Mouse (Mus musculus) midbrain, embryonic 12.5 days (tissue): ENCODE data around the gene Clasrp. TPM values are rescaled to one million over a fixed set of nuclear protein-coding genes. Genes with fewer than 3 reads are reported as not detected.

Source experiments
- ATAC-seq: fragments of 200-750 bp; cut with Nextera tagmentation; 2 replicates; pipeline ENCODE4 v1.8.0; 2017; ENCODE audit warnings: low read depth, moderate TSS enrichment, moderate library complexity; ENCODE audit not compliant: low FRiP score
- H3K27ac ChIP-seq: fragments of 300-500 bp; sonication (generic); replicated peaks from 2 replicates; pipeline ENCODE4 v1.5.1; 2016; ENCODE audit warnings: mild to moderate bottlenecking
- H3K27me3 ChIP-seq: fragments of 300-500 bp; sonication (generic); 2 replicates; pipeline ENCODE4 v1.6.1; 2016; ENCODE audit warnings: mild to moderate bottlenecking
- H3K36me3 ChIP-seq: fragments of 300-500 bp; sonication (generic); 2 replicates; pipeline ENCODE4 v1.6.1; 2016
- H3K4me1 ChIP-seq: fragments of 300-500 bp; sonication (generic); 2 replicates; pipeline ENCODE4 v1.6.1; 2016
- H3K4me2 ChIP-seq: fragments of 300-500 bp; sonication (generic); replicated peaks from 2 replicates; pipeline ENCODE4 v1.6.1; 2016; ENCODE audit warnings: mild to moderate bottlenecking, moderate library complexity
- H3K4me3 ChIP-seq: fragments of 300-500 bp; sonication (generic); 2 replicates; pipeline ENCODE4 v1.5.1; 2016; ENCODE audit warnings: mild to moderate bottlenecking
- H3K9ac ChIP-seq: fragments of 300-500 bp; sonication (generic); replicated peaks from 2 replicates; pipeline ENCODE4 v1.6.1; 2016; ENCODE audit warnings: mild to moderate bottlenecking, moderate library complexity
- H3K9me3 ChIP-seq: fragments of 300-500 bp; sonication (generic); 2 replicates; pipeline ENCODE4 v1.6.1; 2016; ENCODE audit warnings: mild to moderate bottlenecking
- WGBS: fragments of 180-500 bp; shearing (Covaris S2); methylation state at CpG from one replicate; pipeline ENCODE4 v1.1.7; 2016; 5-methylcytosine and 5-hydroxymethylcytosine counted together
- polyA plus RNA-seq: library from polyadenylated mRNA; unstranded; fragments of >200 nt; fragmentation: Nextera tagmentation; extraction: Ambion mirVana; gene quantifications from 2 replicates; pipeline ENCODE4 v1.2.1, GENCODE M21; 2016

Clasrp gene
- polyA plus RNA-seq, 1 experiment from 2014 or later: 74.3 TPM

- H3K4me1 ChIP-seq: peaks cover 49% of the 10 kb centered on the region
- WGBS: under 1% methylated on average over 94 of the region's 102 CpGs
Measured at GRCm38 (mm10) chr7:19561765-19562642, 42.3 kb downstream of the Clasrp start.

GRCm38 (mm10) chr7:19561431-19561764 lies 42.9 kb downstream of the Clasrp start:
- peaks cover 49% of the 10 kb centered on the region for H3K4me1 ChIP-seq
- H3K9ac ChIP-seq: peak overlapping the region; percentile 95
- peak overlapping the region; percentile 93; the same call in 1 of the 2 replicates for H3K27ac ChIP-seq
- H3K4me3 ChIP-seq: peak overlapping the region; percentile 94
- no peaks in the 10 kb centered on the region; the same call in 1 of the 2 replicates for H3K9me3 ChIP-seq
- no peak for ATAC-seq
- H3K27me3 ChIP-seq: no peaks in the 10 kb centered on the region
- peaks cover 32% of the 10 kb centered on the region for H3K36me3 ChIP-seq
- 3% methylated on average over 11 of the region's 11 CpGs for WGBS
- H3K4me2 ChIP-seq: peak overlapping the region; percentile 99

More at GRCm38 (mm10) chr7:19561765-19562642, 42.3 kb downstream of the Clasrp start:
- Histone ChIP-seq H3K27ac (peak overlapping the region; percentile 93), H3K9ac (peak overlapping the region; percentile 95), H3K9me3 (no peaks in the 10 kb centered on the region; the same call in 1 of the 2 replicates), H3K27me3 (no peaks in the 10 kb centered on the region), H3K4me2 (peak overlapping the region; percentile 99), H3K36me3 (peaks cover 30% of the 10 kb centered on the region), H3K4me3 (peak overlapping the region; percentile 94)
- peak; percentile 83 for ATAC-seq

- WGBS: 21% methylated on average over 11 of the region's 11 CpGs
- no peaks in the 10 kb centered on the region; the same call in 1 of the 2 replicates for H3K9me3 ChIP-seq
- no peak for ATAC-seq
- H3K4me3 ChIP-seq: peak overlapping the region; percentile 94
- peak overlapping the region; percentile 95 for H3K9ac ChIP-seq
- peaks cover 38% of the 10 kb centered on the region for H3K36me3 ChIP-seq
- peaks cover 49% of the 10 kb centered on the region for H3K4me1 ChIP-seq
- H3K4me2 ChIP-seq: peak overlapping the region; percentile 99
- H3K27ac ChIP-seq: peak overlapping the region; percentile 93; the same call in 1 of the 2 replicates
- no peaks in the 10 kb centered on the region for H3K27me3 ChIP-seq
Measured at GRCm38 (mm10) chr7:19560491-19561260, 43.6 kb downstream of the Clasrp start.

- Histone ChIP-seq H3K9ac (no peak overlapping the region), H3K36me3 (peaks cover 33% of the 10 kb centered on the region), H3K9me3 (no peaks in the 10 kb centered on the region), H3K4me3 (0 out of 2 replicates have a peak overlapping the region, but pooled peaks have one; percentile 5), H3K4me2 (peak overlapping the region; percentile 99), H3K4me1 (peaks cover 49% of the 10 kb centered on the region), H3K27me3 (no peaks in the 10 kb centered on the region), H3K27ac (no peak overlapping the region)
- ATAC-seq: no peak
- 52% methylated on average over 2 of the region's 2 CpGs for WGBS
Measured at GRCm38 (mm10) chr7:19558965-19559364, 45.3 kb downstream of the Clasrp start.

GRCm38 (mm10) chr7:19557982-19558900 lies 46.0 kb downstream of the Clasrp start:
- no peak overlapping the region for H3K27ac ChIP-seq
- peak overlapping the region; percentile 99; the same call in 1 of the 2 replicates for H3K4me2 ChIP-seq
- no peaks in the 10 kb centered on the region for H3K27me3 ChIP-seq
- peaks cover 43% of the 10 kb centered on the region for H3K4me1 ChIP-seq
- H3K9me3 ChIP-seq: no peaks in the 10 kb centered on the region
- ATAC-seq: no peak
- peaks cover 38% of the 10 kb centered on the region for H3K36me3 ChIP-seq
- no peak overlapping the region for H3K9ac ChIP-seq
- 96% methylated on average over 6 of the region's 6 CpGs for WGBS
- 0 out of 2 replicates have a peak overlapping the region, but pooled peaks have one; percentile 5 for H3K4me3 ChIP-seq

- H3K9ac ChIP-seq: no peak overlapping the region
- peaks cover 37% of the 10 kb centered on the region for H3K4me1 ChIP-seq
- no peaks in the 10 kb centered on the region for H3K9me3 ChIP-seq
- WGBS: 91% methylated on average over 2 of the region's 2 CpGs
- no peak overlapping the region for H3K27ac ChIP-seq
- no peak overlapping the region for H3K4me3 ChIP-seq
- no peak overlapping the region for H3K4me2 ChIP-seq
- H3K27me3 ChIP-seq: no peaks in the 10 kb centered on the region
- ATAC-seq: no peak
- peaks cover 44% of the 10 kb centered on the region for H3K36me3 ChIP-seq
Measured at GRCm38 (mm10) chr7:19557086-19557485, 47.2 kb downstream of the Clasrp start.

- H3K27ac ChIP-seq: no peak overlapping the region
- WGBS: 84% methylated on average over 1 of the region's 1 CpGs
- no peaks in the 10 kb centered on the region for H3K27me3 ChIP-seq
- no peaks in the 10 kb centered on the region for H3K9me3 ChIP-seq
- peaks cover 15% of the 10 kb centered on the region for H3K4me1 ChIP-seq
- H3K4me3 ChIP-seq: no peak overlapping the region
- ATAC-seq: no peak
- H3K9ac ChIP-seq: no peak overlapping the region
- no peak overlapping the region for H3K4me2 ChIP-seq
- H3K36me3 ChIP-seq: peaks cover 44% of the 10 kb centered on the region
Measured at GRCm38 (mm10) chr7:19554168-19554567, 50.1 kb downstream of the Clasrp start.

GRCm38 (mm10) chr7:19552443-19552842 lies 51.8 kb downstream of the Clasrp start:
- Histone ChIP-seq H3K9me3 (no peaks in the 10 kb centered on the region), H3K27ac (no peak overlapping the region), H3K36me3 (peaks cover 33% of the 10 kb centered on the region), H3K9ac (no peak overlapping the region), H3K4me2 (no peak overlapping the region), H3K27me3 (no peaks in the 10 kb centered on the region), H3K4me1 (no peaks in the 10 kb centered on the region), H3K4me3 (no peak overlapping the region)
- no peak for ATAC-seq
- WGBS: 89% methylated on average over 2 of the region's 2 CpGs

GRCm38 (mm10) chr7:19551634-19552033 lies 52.7 kb downstream of the Clasrp start:
- H3K36me3 ChIP-seq: peaks cover 33% of the 10 kb centered on the region
- H3K4me3 ChIP-seq: no peak overlapping the region
- 93% methylated on average over 5 of the region's 5 CpGs for WGBS

GRCm38 (mm10) chr7:19549394-19549793 lies 54.9 kb downstream of the Clasrp start:
- ATAC-seq: no peak
- Histone ChIP-seq H3K4me2 (no peak overlapping the region), H3K4me3 (no peak overlapping the region), H3K9me3 (no peaks in the 10 kb centered on the region), H3K27ac (no peak overlapping the region), H3K36me3 (peaks cover 17% of the 10 kb centered on the region), H3K27me3 (no peaks in the 10 kb centered on the region), H3K4me1 (no peaks in the 10 kb centered on the region), H3K9ac (no peak overlapping the region)
- 92% methylated on average over 10 of the region's 10 CpGs for WGBS

More at GRCm38 (mm10) chr7:19551634-19552033, 52.7 kb downstream of the Clasrp start:
- Histone ChIP-seq H3K9ac (no peak overlapping the region), H3K4me2 (no peak overlapping the region), H3K27ac (no peak overlapping the region), H3K4me1 (no peaks in the 10 kb centered on the region), H3K9me3 (no peaks in the 10 kb centered on the region), H3K27me3 (no peaks in the 10 kb centered on the region)
- no peak for ATAC-seq

- 73% methylated on average over 2 of the region's 2 CpGs for WGBS
- Histone ChIP-seq H3K27me3 (no peaks in the 10 kb centered on the region), H3K4me3 (no peak overlapping the region), H3K9ac (no peak overlapping the region), H3K4me1 (peaks cover 3% of the 10 kb centered on the region), H3K27ac (no peak overlapping the region), H3K4me2 (no peak overlapping the region), H3K9me3 (no peaks in the 10 kb centered on the region), H3K36me3 (no peaks in the 10 kb centered on the region)
- ATAC-seq: no peak
Measured at GRCm38 (mm10) chr7:19547344-19547969, 56.8 kb downstream of the Clasrp start.
